In the genomic region with DNA sequence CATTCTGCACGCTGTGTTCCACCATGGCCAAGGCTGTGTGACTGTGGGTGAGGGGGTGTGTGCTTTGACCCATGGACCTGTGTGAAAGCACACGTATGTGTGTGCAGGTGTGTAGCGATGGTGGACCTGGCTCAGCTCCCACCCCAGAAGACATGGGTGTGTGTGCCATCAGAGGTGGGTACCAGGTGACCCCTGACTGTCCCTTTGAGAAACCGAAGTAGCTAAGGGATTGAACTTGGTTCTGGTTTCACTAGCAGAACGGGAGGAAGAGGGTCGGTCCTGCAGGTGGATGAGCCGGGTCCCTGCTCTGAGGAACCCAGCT, we compare ENCODE assay signal across 8 mouse cellular contexts. TPM values are rescaled to one million over a fixed set of nuclear protein-coding genes. Genes with fewer than 3 reads are reported as not detected.
A peak's percentile ranks its signal among the peaks of the same experiment; 100 is the strongest.
DNase-seq lines count a peak whose midpoint lies in the region; ATAC-seq and TF ChIP-seq lines count a peak whose summit lies in the region.

No protein-coding gene starts in this region.

- H3K4me1 ChIP-seq in spleen, adult 2 months (ENCODE audit: control insufficient read depth, insufficient read depth, insufficient read length), result peaks cover 12% of the 10 kb centered on the region
- H3K4me1 ChIP-seq in liver, embryonic 12.5 days, result peaks cover 20% of the 10 kb centered on the region

- H3K4me2 ChIP-seq in liver, embryonic 12.5 days, result peak overlapping the region; percentile 70

- H3K27ac ChIP-seq in spleen, adult 2 months (ENCODE audit: insufficient read depth, low read length), result peak overlapping the region; percentile 50
- H3K27ac ChIP-seq in liver, embryonic 12.5 days, result no peak overlapping the region

- 35% methylated on average over 7 of the region's 7 CpGs for WGBS in spleen, adult 2 months
- WGBS in liver, embryonic 12.5 days (ENCODE audit: insufficient replicate concordance), result 39% methylated on average over 7 of the region's 7 CpGs

- DNase-seq in cerebellum, adult 11-12 months, result peak; percentile 33
- no peak for DNase-seq in spleen, adult 2 months (ENCODE audit: low read depth in 1 of 2, low spot score in 2 of 2)
- DNase-seq in spleen, adult 18-20 months, result no peak
- no peak for DNase-seq in urinary bladder, postnatal 4 days (ENCODE audit: low spot score in 2 of 2)
- no peak for DNase-seq in layer of hippocampus, postnatal 14 days (ENCODE audit: low spot score in 2 of 2)
- no peak for DNase-seq in testis, postnatal 10 days (ENCODE audit: low spot score)

- no peaks in the 10 kb centered on the region for H3K36me3 ChIP-seq in spleen, adult 2 months (ENCODE audit: control insufficient read depth, insufficient read depth, low read length)
- H3K36me3 ChIP-seq in liver, embryonic 12.5 days, result no peaks in the 10 kb centered on the region

- TF ChIP-seq POLR2A in spleen, adult 2 months (IDR thresholded peaks at IDR 0.05; ENCODE audit: low read depth, low read length), result no peak

- H3K27me3 ChIP-seq in spleen, adult 2 months (ENCODE audit: control insufficient read depth, insufficient read depth, low read length), result peaks cover 14% of the 10 kb centered on the region
- peaks cover 74% of the 10 kb centered on the region for H3K27me3 ChIP-seq in liver, embryonic 12.5 days (replicated peaks)

- H3K9ac ChIP-seq in liver, embryonic 12.5 days, result peak overlapping the region; percentile 61; the same call in 1 of the 2 replicates

- no peak for TF ChIP-seq CTCF in spleen, adult 2 months (IDR thresholded peaks at IDR 0.05; ENCODE audit: extremely low read depth, insufficient read depth, insufficient read length, insufficient replicate concordance)

- ATAC-seq in cerebellum, adult (ENCODE audit: insufficient number of reproducible peaks, low FRiP score, low TSS enrichment), result no peak
- no peak; the same call in 1 of the 2 replicates for ATAC-seq in liver, embryonic 12.5 days

- H3K4me3 ChIP-seq in spleen, adult 2 months (ENCODE audit: extremely low read depth, insufficient read depth, insufficient read length), result peak overlapping the region; percentile 63
- H3K4me3 ChIP-seq in liver, embryonic 12.5 days, result peak overlapping the region; percentile 57

- no peaks in the 10 kb centered on the region for H3K9me3 ChIP-seq in liver, embryonic 12.5 days (replicated peaks)

RNA-seq across cellular contexts. Expression of gene Sdc3, which starts 0.8 kb away (rescaled TPM):
- polyA plus RNA-seq in spleen, adult 2 months (2012; rRNA removed), result 110 and 140 TPM in 2 replicates
- polyA plus RNA-seq in liver, embryonic 12.5 days (2016; fragmentation: Nextera tagmentation; extraction: Ambion mirVana), result 8.0 and 9.8 TPM in 2 replicates
- total RNA-seq in layer of hippocampus, postnatal 14 days (2021), result 100 to 1,000 TPM; 220 to 233 TPM

Comparison
In these comparisons a context has a peak if more than half of its experiments do, and no peak if none do; other contexts are left out.
1. RNA of gene Sdc3, which starts 0.8 kb away (polyA plus RNA-seq): 110 to 140 TPM in spleen, adult 2 months; 8.0 to 9.8 TPM in liver, embryonic 12.5 days; every median in the first group is over 10 times any median in the second.